Mouse (Mus musculus): ENCODE measurements at regions not wholly inside any gene's neighbourhood (a gene's known extent, or its start where the extent isn't known, plus 50 kb on each side); places are given as distances from the start of the nearest gene placed in this dataset.

GRCm38 (mm10) chr7:67429008-67429873 is 56.6 kb upstream of the Mef2a start:
- no peak for DNase-seq (ENCODE audit: low spot score)

- no peak for DNase-seq (ENCODE audit: low spot score)
These were observed 55.7 kb upstream of the Mef2a start for GRCm38 (mm10) chr7:67428388-67428787.

DNA sequence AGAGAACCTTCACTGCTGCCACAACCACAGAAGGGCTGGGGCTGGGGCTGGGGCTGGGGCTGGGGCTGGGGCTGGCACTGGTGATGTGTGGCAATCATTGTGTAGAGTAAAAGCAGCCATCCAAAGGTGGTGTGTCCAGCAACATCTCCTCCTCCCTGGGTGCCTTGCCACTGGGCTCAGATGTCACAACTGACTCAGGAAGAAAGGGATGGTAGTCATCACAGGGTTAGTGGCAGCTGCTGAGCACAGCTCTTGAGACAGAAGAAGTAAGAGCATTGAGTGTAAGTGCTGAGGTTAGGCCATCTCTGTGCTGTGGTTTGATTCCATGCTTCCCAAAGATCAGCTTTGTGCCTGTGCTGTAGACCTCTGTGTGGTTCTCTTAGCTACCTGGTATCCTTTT is 53.4 kb upstream of the Mef2a start:
- DNase-seq (ENCODE audit: low spot score), result no peak

DNA sequence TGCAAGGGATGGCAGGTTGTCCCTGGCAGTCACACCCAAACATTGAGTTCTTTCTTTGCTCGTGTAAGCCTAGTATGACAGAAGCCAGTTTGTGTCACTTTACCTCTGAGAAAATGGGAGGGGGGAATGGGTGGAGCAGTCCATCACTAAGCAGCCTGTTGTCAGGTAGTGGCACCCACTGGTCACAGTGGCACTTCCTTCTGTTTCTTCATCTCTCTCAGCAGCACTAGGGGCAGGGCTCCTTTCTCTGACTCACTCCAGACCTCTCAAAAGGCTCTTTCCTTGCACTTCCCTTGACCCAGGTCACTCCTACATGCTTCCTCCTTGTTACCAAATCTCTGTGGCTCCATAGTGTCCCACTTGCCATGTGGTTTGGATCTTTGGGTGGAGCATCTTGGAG is 52.9 kb upstream of the Mef2a start:
- no peak for DNase-seq (ENCODE audit: low spot score)

- no peak for DNase-seq (ENCODE audit: low spot score)
These were observed 52.3 kb upstream of the Mef2a start for GRCm38 (mm10) chr7:67424810-67425485.
